Mouse (Mus musculus) spleen, postnatal 36 days (tissue): ENCODE results near the gene Dolpp1.
A peak's percentile ranks its signal among the peaks of the same experiment; 100 is the strongest.

ENCODE experiments used
- DNase-seq, 2 experiments: peaks; one replicate each; pipeline ENCODE4 v3.0.0; 2022; ENCODE audit warnings: low spot score in 2 of 2, mixed read lengths in 1 of 2

Dolpp1 gene

DNA sequence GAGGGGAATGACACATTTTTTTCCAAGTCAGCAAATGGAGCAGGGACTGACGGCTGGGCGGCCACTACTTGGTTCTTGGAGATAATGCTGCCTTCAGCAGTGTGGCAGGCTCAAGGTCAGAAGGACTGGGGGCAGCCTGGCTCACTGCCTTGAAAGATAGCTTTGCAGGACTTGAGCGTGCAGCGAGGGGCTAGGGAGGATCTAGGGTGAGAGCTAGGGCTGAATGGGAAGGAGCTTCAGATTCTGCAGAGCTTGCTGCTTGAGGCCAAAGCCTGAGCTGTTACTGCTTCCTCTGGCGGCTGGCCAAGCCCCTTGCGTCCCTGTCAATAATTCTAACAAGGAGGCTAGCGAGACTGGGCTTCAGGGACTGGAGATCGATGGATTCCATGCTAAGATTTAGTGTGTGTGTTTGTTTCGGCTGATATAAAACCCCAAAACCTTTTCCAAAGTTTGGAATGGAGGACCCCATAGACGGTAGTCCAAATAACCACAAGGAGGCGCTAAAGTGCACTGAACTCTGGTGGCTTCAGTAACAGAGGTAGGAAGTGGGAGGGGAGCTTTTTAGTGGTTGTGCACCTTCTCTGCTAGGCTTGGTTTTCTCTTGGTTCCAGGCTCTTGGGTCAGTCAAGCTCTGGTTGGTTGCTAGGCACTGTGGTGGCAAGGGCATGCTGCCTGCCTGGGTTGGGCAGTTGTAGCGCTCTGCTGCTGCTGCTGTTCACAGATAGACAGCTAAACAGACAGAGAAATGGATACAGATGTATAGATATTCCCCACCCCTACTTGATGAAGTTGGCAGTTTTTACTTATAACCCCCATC lies 48.9 kb downstream of the Dolpp1 start:
- peak; percentile 82 for DNase-seq

DNA sequence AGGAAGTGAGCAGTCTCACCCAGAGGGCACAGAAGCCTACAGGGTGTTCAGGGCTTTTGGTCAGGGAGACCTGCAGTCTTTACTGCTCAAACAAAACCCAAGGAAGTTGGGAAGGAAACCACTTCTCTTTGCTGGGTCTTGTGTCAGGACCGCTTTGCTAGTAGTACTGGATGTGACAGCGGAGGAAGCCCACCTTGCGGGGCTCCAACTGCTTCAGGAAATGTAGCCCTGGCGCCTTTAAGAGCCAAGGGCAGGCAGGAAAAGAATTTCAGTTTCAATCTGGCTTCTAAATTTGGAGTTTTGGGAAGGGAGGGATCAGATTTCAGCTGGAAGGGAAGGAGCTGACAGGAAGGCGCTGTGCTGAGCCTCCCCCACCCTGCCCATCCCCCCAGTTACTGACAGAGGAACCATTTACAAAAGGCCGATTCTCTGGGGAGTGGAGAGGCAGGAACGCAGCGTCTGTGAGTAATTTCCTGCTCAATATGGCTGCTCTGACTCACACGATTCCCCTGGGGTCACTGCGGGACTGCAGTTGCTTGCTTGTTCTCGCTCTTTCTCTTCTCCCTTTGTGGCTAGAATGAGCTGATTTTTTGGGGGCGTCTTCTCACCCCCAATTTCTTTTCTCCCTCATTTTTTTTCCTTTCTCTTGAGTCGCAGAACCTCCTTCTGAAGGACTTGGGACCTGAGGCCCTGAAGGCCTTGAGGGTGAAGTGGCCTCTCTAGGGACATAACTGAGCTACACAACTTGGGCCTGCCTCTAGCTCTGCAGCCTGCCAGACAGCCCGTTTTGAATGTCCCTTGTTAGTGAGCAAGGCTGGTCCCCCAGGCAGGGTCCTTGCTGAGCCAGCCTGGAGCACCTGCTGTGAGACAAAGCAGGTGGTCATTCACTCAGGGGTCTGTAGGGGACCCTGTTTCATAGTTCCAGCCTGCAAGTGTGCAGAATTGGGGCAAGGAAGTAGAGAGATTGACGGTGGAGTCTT lies 49.8 kb downstream of the Dolpp1 start:
- peak; percentile 88 to 90 for DNase-seq

DNA sequence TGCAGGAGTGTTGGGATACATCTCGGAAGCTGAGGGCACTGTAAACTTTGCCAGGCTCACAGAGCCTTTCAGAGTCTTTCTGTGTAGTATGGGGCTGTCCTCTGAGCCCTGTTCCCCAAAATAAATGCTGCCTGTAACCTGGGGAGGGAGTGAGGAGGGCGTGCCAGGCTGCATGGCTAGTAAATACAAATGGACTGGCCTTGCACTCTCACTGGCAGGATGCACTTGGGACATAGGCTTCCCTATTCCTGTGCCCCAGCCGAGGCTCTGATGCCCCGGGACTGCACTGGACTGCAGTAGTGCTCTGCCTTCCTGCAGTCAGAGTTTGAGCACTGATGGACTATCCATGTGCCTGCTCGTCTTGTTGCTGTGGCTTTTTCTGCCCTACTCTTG lies 50.4 kb downstream of the Dolpp1 start:
- no peak for DNase-seq

DNA sequence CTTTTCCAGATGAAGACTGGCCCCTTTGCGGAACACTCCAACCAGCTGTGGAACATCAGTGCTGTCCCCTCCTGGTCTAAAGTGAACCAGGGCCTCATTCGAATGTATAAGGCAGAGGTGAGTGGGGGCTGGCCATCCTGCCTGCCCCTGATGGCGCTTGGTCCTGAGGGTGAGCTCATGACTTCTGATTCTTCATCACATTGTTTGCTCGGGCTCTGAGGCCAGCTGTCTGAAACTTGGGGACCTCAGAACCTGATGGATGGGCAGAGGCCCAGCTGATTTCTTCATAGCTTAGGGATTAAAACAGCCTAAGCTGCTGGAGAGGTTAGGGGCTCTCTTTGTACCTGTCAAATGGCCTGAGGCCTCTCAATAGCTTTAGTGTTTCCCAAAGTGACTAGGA lies 51.2 kb downstream of the Dolpp1 start:
- no peak for DNase-seq

GRCm38 (mm10) chr2:30444006-30444405 lies 52.0 kb downstream of the Dolpp1 start:
- DNase-seq = no peak

DNA sequence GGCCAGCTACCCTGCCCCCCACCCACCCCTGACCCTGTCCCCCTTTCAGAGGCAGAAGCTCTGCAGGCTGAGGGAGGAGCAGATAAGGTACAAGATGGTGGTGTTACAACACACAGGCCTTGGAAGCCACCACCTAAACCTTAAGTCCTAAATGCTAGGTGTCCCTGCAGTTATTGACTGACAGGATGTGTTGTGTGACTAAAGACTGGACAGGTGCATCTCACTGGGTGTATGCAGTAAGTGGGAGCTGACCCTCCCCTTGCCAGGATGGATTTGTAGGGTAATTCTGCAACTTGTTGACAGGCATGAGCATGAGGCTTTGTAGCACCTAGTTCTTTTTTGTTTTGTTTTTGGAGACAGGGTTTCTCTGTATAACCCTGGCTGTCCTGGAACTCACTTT lies 52.4 kb downstream of the Dolpp1 start:
- no peak for DNase-seq

- DNase-seq = no peak
These were observed 53.3 kb downstream of the Dolpp1 start for GRCm38 (mm10) chr2:30445312-30445711.

DNA sequence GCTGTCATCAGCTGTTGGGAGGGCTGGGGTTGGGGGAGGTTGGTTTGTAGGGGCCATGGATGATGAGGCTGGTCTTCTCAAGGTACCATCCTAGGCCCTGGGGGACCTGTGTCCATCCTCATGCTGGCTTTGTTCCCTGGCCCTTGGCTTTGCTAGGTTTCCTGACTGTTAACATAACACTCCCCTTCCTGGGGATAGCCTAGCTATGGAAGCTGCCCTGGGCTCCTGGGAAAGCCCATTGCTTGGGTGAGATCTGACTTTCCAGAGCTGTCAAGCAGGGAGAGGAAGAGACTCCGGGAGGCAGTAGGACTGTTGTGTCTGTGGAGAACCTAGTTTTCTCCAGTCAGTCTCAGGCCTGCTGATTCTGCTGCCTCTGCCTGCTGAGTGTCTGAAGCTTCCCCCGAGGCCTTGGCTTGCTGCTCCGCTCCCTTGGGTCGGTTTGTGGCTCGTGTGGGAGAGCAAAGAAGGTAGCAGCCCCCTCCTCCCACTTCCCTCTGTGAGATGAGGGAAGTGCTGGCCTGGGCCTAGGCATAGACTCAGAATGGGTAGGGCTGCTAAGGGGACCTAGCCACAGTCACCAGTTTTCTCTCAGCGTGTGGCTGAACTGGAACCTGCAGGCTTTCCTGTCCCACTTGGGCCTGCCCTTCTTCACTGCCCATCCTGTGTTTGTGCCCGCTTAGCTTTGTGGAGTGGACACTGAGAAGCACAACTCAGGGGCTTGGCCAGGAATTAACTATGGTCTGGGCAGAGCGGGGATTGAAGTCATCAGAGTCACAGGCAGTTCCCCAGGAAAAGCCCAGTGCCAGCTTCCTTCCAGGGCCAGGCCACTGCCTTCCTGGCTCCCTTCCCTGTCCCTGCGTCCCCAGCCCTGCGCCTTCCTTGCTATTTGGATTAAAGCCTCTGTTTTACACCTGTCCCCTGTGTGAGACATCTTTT lies 55.1 kb downstream of the Dolpp1 start:
- DNase-seq = no peak

- DNase-seq = no peak
These were observed 56.3 kb downstream of the Dolpp1 start for GRCm38 (mm10) chr2:30448371-30448770.
